Mouse (Mus musculus): Measurements from ENCODE around the gene Grhpr. TPM values are rescaled to one million over a fixed set of nuclear protein-coding genes. Genes with fewer than 3 reads are reported as not detected.
"Not testable (repeated sequence)": the region's sequence is repeated elsewhere in the genome, so short reads cannot be mapped to it uniquely, and the experiment has no call there.

Gene Grhpr
- polyA plus RNA-seq, 1 experiment from 2014 or later: 48.0 TPM

DNA sequence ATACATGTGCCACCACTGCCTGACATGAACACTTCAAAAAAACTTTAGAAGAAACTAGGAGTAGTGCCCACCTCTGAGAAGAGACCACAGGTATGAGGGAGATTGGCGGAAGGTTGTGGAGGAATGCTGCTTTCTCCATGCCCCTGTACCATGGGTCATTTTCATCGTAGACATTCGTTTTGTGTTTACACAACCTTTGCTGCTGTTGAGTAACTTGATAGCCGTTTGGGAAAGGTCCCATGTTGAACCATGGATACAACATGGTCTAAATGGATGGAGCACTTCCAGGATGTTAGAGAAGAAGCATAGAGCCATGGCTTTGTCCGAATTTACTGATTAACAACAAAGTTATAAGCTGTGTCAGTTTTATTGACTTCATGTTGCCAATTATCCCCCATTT is 3.0 kb upstream of the Grhpr start:
- H3K4me2 ChIP-seq (replicated peaks; ENCODE audit: low read depth, low read length): no peak overlapping the region
- 63% methylated on average over 5 of the region's 5 CpGs for WGBS
- ATAC-seq (ENCODE audit: insufficient number of reproducible peaks, insufficient read depth, low FRiP score, low read depth): no peak
- H3K4me3 ChIP-seq (ENCODE audit: low read depth, low read length): no peak overlapping the region
- no peak overlapping the region for H3K27ac ChIP-seq (ENCODE audit: low read length)
- H3K36me3 ChIP-seq (ENCODE audit: control insufficient read depth, insufficient read depth, low read length): no peaks in the 10 kb centered on the region
- H3K9me3 ChIP-seq (ENCODE audit: control insufficient read depth, low read depth, low read length): no peaks in the 10 kb centered on the region
- H3K4me1 ChIP-seq (ENCODE audit: control insufficient read depth, insufficient read depth, low read length): peaks cover 16% of the 10 kb centered on the region
- no peak overlapping the region for H3K9ac ChIP-seq (replicated peaks; ENCODE audit: low read depth, low read length)
- no peaks in the 10 kb centered on the region for H3K27me3 ChIP-seq (ENCODE audit: control insufficient read depth, insufficient read depth, low read length)

DNA sequence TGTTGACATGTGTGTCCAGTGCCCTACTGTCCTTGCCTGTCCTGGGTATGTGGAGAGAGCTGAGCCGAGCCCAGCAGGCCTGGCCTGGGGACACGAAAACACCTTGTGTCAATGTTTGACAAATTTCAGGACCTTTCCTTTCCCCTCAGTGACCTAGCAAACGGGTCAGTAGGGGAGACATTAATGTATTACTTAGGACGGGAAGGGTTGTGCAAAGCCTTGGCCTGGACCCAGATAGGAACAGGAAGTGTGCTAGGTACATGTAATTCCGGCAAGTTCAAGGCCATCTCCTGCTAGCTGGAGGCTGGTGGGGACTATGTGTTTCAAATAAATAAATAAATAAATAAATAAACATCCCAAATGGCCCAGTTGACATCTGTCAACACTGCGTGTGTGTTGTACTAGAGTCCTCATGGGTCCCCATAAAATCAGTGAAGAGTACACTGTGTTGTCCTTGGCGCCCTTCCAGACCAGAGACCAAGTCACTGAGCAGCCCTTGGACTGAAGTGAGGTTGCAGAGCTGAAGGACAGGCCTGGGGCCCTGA is 1.3 kb upstream of the Grhpr start:
- H3K27ac ChIP-seq (ENCODE audit: low read length): no peak overlapping the region
- 51% methylated on average over 7 of the region's 7 CpGs for WGBS
- ATAC-seq (ENCODE audit: insufficient number of reproducible peaks, insufficient read depth, low FRiP score, low read depth): no peak

DNA sequence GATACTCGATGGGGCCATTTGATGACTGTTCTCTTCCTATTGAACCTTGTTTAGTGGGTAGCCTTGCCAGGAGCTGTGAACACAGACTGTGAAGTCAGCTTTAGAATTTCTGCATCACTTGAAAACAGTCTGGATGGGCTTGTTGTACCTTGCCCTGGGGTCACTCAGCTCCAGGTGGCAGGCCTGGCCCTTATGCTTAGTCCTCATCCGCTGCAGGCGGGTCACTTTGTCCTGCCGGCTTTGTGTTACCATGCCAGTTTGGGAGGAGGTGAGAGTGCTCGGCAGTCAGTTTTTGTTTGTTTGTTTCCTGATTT is 736 bp downstream of the Grhpr start:
- H3K36me3 ChIP-seq (ENCODE audit: control insufficient read depth, insufficient read depth, low read length): no peaks in the 10 kb centered on the region; the same call in 1 of the 2 replicates
- H3K4me2 ChIP-seq (replicated peaks; ENCODE audit: low read depth, low read length): peak overlapping the region; percentile 91
- H3K4me3 ChIP-seq (ENCODE audit: low read depth, low read length): peak overlapping the region; percentile 73
- no peaks in the 10 kb centered on the region for H3K9me3 ChIP-seq (ENCODE audit: control insufficient read depth, low read depth, low read length)
- H3K4me1 ChIP-seq (ENCODE audit: control insufficient read depth, insufficient read depth, low read length): peaks cover 14% of the 10 kb centered on the region
- no peak overlapping the region for H3K27ac ChIP-seq (ENCODE audit: low read length)
- H3K9ac ChIP-seq (replicated peaks; ENCODE audit: low read depth, low read length): peak overlapping the region; percentile 84
- ATAC-seq (ENCODE audit: insufficient number of reproducible peaks, insufficient read depth, low FRiP score, low read depth): no peak
- no peaks in the 10 kb centered on the region for H3K27me3 ChIP-seq (ENCODE audit: control insufficient read depth, insufficient read depth, low read length)
- WGBS: 24% methylated on average over 5 of the region's 5 CpGs

More for the DNA sequence above, 1.3 kb upstream of the Grhpr start:
- no peaks in the 10 kb centered on the region for H3K36me3 ChIP-seq (ENCODE audit: control insufficient read depth, insufficient read depth, low read length)
- no peak overlapping the region for H3K4me3 ChIP-seq (ENCODE audit: low read depth, low read length)
- no peak overlapping the region for H3K4me2 ChIP-seq (replicated peaks; ENCODE audit: low read depth, low read length)
- no peaks in the 10 kb centered on the region for H3K9me3 ChIP-seq (ENCODE audit: control insufficient read depth, low read depth, low read length)
- no peak overlapping the region for H3K9ac ChIP-seq (replicated peaks; ENCODE audit: low read depth, low read length)
- H3K4me1 ChIP-seq (ENCODE audit: control insufficient read depth, insufficient read depth, low read length): peaks cover 14% of the 10 kb centered on the region
- H3K27me3 ChIP-seq (ENCODE audit: control insufficient read depth, insufficient read depth, low read length): no peaks in the 10 kb centered on the region

GRCm38 (mm10) chr4:44982440-44983130 is 1.4 kb downstream of the Grhpr start:
- no peak for ATAC-seq (ENCODE audit: insufficient number of reproducible peaks, insufficient read depth, low FRiP score, low read depth)
- peak overlapping the region; percentile 91 for H3K4me2 ChIP-seq (replicated peaks; ENCODE audit: low read depth, low read length)
- H3K4me1 ChIP-seq (ENCODE audit: control insufficient read depth, insufficient read depth, low read length): peaks cover 14% of the 10 kb centered on the region
- H3K27me3 ChIP-seq (ENCODE audit: control insufficient read depth, insufficient read depth, low read length): no peaks in the 10 kb centered on the region
- no peak overlapping the region for H3K9ac ChIP-seq (replicated peaks; ENCODE audit: low read depth, low read length)
- peaks cover 2% of the 10 kb centered on the region; the same call in 1 of the 2 replicates for H3K36me3 ChIP-seq (ENCODE audit: control insufficient read depth, insufficient read depth, low read length)
- H3K4me3 ChIP-seq (ENCODE audit: low read depth, low read length): no peak overlapping the region
- no peak overlapping the region for H3K27ac ChIP-seq (ENCODE audit: low read length)
- 70% methylated on average over 11 of the region's 11 CpGs for WGBS
- H3K9me3 ChIP-seq (ENCODE audit: control insufficient read depth, low read depth, low read length): no peaks in the 10 kb centered on the region

- no peak overlapping the region for H3K27ac ChIP-seq (ENCODE audit: low read length)
- H3K4me2 ChIP-seq (replicated peaks; ENCODE audit: low read depth, low read length): peak overlapping the region; percentile 91; the same call in 1 of the 2 replicates
- 77% methylated on average over 10 of the region's 10 CpGs for whole genome bisulfite sequencing
- no peak overlapping the region for H3K9ac ChIP-seq (replicated peaks; ENCODE audit: low read depth, low read length)
- no peak for ATAC-seq (ENCODE audit: insufficient number of reproducible peaks, insufficient read depth, low FRiP score, low read depth)
- H3K27me3 ChIP-seq (ENCODE audit: control insufficient read depth, insufficient read depth, low read length): no peaks in the 10 kb centered on the region
- H3K4me1 ChIP-seq (ENCODE audit: control insufficient read depth, insufficient read depth, low read length): peaks cover 14% of the 10 kb centered on the region
- no peak overlapping the region for H3K4me3 ChIP-seq (ENCODE audit: low read depth, low read length)
- H3K9me3 ChIP-seq (ENCODE audit: control insufficient read depth, low read depth, low read length): no peaks in the 10 kb centered on the region
- peaks cover 6% of the 10 kb centered on the region; the same call in 1 of the 2 replicates for H3K36me3 ChIP-seq (ENCODE audit: control insufficient read depth, insufficient read depth, low read length)
Observed at GRCm38 (mm10) chr4:44983131-44983740, 2.0 kb downstream of the Grhpr start.

DNA sequence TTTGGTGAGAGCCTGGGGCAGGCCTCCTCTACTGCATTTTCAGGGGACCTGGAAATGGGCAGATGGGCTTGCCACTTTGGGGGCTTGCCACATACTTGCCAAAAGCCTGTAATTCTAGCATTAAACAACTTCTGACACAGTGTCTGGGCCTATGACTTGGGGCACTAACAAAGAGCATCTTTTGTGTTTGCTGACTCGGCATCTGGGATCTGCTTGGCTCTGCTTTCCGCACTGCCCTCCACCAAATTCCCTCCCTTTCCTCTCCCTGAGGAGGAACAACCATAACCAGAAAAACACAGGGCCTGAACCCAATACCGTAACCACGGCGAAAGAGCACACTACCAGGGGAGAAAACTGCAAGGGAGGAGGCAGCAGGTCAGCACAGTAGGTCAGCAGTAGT is 9.4 kb downstream of the Grhpr start:
- Histone ChIP-seq H3K36me3 (ENCODE audit: control insufficient read depth, insufficient read depth, low read length) (peaks cover 40% of the 10 kb centered on the region), H3K4me2 (replicated peaks; ENCODE audit: low read depth, low read length) (no peak overlapping the region), H3K4me3 (ENCODE audit: low read depth, low read length) (no peak overlapping the region), H3K9ac (replicated peaks; ENCODE audit: low read depth, low read length) (no peak overlapping the region), H3K27ac (ENCODE audit: low read length) (no peak overlapping the region), H3K9me3 (ENCODE audit: control insufficient read depth, low read depth, low read length) (no peaks in the 10 kb centered on the region), H3K27me3 (ENCODE audit: control insufficient read depth, insufficient read depth, low read length) (no peaks in the 10 kb centered on the region), H3K4me1 (ENCODE audit: control insufficient read depth, insufficient read depth, low read length) (no peaks in the 10 kb centered on the region)
- ATAC-seq (ENCODE audit: insufficient number of reproducible peaks, insufficient read depth, low FRiP score, low read depth): no peak
- WGBS: 93% methylated on average over 5 of the region's 5 CpGs

DNA sequence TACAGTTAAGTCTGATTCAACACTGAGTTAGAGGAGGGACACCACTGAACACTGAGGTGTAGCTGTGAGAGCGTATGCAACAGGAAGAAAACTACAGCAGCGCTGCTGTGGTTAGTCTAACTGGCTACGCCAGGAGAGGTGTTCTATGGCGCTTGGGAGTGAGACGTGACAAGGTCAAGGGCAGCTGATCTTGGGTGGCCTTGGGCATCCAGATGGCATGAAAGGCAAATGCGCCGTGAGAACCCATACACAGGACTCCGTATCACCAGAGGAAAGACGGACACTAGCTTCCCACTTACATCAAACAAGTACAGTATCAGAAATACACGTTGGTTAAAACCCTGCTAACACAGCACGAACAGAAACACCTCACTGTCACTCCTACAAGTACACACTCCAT is 11.1 kb downstream of the Grhpr start:
- not testable (repeated sequence) for H3K27me3 ChIP-seq (ENCODE audit: control insufficient read depth, insufficient read depth, low read length); H3K9ac ChIP-seq (replicated peaks; ENCODE audit: low read depth, low read length); H3K4me1 ChIP-seq (ENCODE audit: control insufficient read depth, insufficient read depth, low read length); H3K4me2 ChIP-seq (replicated peaks; ENCODE audit: low read depth, low read length); H3K9me3 ChIP-seq (ENCODE audit: control insufficient read depth, low read depth, low read length); ATAC-seq (ENCODE audit: insufficient number of reproducible peaks, insufficient read depth, low FRiP score, low read depth); H3K27ac ChIP-seq (ENCODE audit: low read length); H3K4me3 ChIP-seq (ENCODE audit: low read depth, low read length)
- H3K36me3 ChIP-seq (ENCODE audit: control insufficient read depth, insufficient read depth, low read length): peaks cover 40% of the 10 kb centered on the region
- 88% methylated on average over 11 of the region's 11 CpGs for WGBS

DNA sequence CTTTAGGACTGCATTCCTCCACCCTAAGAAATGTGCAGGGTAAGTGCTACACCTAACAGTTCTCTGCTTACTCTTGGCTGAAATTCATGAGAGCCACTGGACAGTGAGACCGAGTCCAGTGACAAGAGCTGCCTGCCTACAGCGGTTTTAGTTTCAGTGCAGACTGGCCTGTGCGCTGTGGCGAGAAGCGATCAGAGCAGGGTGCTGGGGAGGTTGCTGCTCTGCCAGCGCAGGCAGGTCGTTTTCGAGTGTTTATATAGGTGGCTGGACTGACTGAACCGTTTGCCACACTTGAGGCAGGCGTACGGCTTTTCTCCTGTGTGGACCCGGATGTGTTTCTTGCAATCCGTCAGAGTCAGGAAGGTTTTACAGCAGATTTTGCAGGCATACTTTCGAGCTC is 12.0 kb downstream of the Grhpr start:
- peaks cover 34% of the 10 kb centered on the region for H3K36me3 ChIP-seq (ENCODE audit: control insufficient read depth, insufficient read depth, low read length)

More for the DNA sequence above, 12.0 kb downstream of the Grhpr start:
- not testable (repeated sequence) for H3K4me2 ChIP-seq (replicated peaks; ENCODE audit: low read depth, low read length); H3K4me1 ChIP-seq (ENCODE audit: control insufficient read depth, insufficient read depth, low read length); H3K4me3 ChIP-seq (ENCODE audit: low read depth, low read length); H3K27me3 ChIP-seq (ENCODE audit: control insufficient read depth, insufficient read depth, low read length); H3K9me3 ChIP-seq (ENCODE audit: control insufficient read depth, low read depth, low read length); H3K27ac ChIP-seq (ENCODE audit: low read length); H3K9ac ChIP-seq (replicated peaks; ENCODE audit: low read depth, low read length); ATAC-seq (ENCODE audit: insufficient number of reproducible peaks, insufficient read depth, low FRiP score, low read depth)
- WGBS: 74% methylated on average over 14 of the region's 14 CpGs

Measured in stomach, embryonic 14.5 days (tissue).